Mouse (Mus musculus) cerebellum, adult 2 months (tissue): ENCODE results near the gene Btnl6. TPM values are rescaled to one million over a fixed set of nuclear protein-coding genes. Genes with fewer than 3 reads are reported as not detected.
"Not testable (repeated sequence)": the region's sequence is repeated elsewhere in the genome, so short reads cannot be mapped to it uniquely, and the experiment has no call there.

Experiments used
- DNase-seq, 2 experiments: peaks; one replicate each; pipeline ENCODE4 v3.0.0; 2021
- H3K27ac ChIP-seq: fragments of 200-500 bp; 2 replicates; pipeline ENCODE4 v1.5.1; 2012; ENCODE audit warnings: low read length, control low read depth, inconsistent platforms; ENCODE audit not compliant: insufficient read depth
- H3K27me3 ChIP-seq: fragments of 200-500 bp; 2 replicates; pipeline ENCODE4 v1.6.1; 2012; ENCODE audit warnings: inconsistent platforms, mild to moderate bottlenecking, low read length, moderate library complexity; ENCODE audit not compliant: control insufficient read depth, insufficient read depth
- H3K4me1 ChIP-seq: fragments of 200-500 bp; 2 replicates; pipeline ENCODE4 v1.6.1; 2011; ENCODE audit warnings: low read length; ENCODE audit not compliant: control insufficient read depth, insufficient read depth
- H3K4me3 ChIP-seq: fragments of 200-500 bp; replicated peaks from 2 replicates; pipeline ENCODE3; 2011; ENCODE audit warnings: mild to moderate bottlenecking, low read depth, low read length, control low read depth; ENCODE audit not compliant: insufficient read depth
- CTCF ChIP-seq: fragments of 200-500 bp; IDR thresholded peaks from 2 replicates; pipeline ENCODE4 v1.5.1; 2011; ENCODE audit warnings: low read depth, mild to moderate bottlenecking, control low read depth, low read length, moderate library complexity, borderline replicate concordance; ENCODE audit not compliant: insufficient read depth
- POLR2A ChIP-seq: fragments of 200-500 bp; IDR thresholded peaks from 2 replicates; pipeline ENCODE4 v1.6.1; 2011; ENCODE audit warnings: low read length, control low read depth, borderline replicate concordance; ENCODE audit not compliant: insufficient read depth
- WGBS: fragments of 180-500 bp; shearing (Covaris S2); methylation state at CpG from one replicate; pipeline ENCODE4 v1.1.7; 2018; 5-methylcytosine and 5-hydroxymethylcytosine counted together
- polyA plus RNA-seq: library from polyadenylated mRNA; depleted of rRNA; stranded (reverse); fragments of >200 nt; gene quantifications from 2 replicates; pipeline ENCODE4 v1.2.3, GENCODE M21; 2012

Btnl6 gene
- polyA plus RNA-seq, 1 experiment, result not detected

DNA sequence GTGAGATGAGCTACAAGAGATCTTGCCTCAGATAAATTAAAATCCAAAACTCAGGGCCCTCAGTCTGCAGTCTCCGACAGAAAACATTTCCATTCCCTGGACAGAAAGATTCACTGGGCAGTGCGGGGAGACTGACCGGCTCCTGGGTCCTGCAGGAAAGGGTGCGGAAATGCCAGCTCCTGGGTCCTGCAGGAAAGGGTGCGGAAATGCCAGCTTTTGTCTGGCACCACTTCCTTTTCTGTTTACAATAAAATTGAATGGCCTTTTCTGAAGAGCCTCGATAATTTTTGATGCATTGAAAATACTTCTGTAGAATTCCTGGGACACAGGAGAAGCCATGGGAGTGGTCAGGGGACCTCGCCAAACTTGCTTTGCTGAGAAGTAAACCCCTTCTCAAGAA, 42.0 kb upstream of the Btnl6 start:
- Histone ChIP-seq H3K27ac (no peak overlapping the region), H3K27me3 (no peaks in the 10 kb centered on the region), H3K4me1 (no peaks in the 10 kb centered on the region), H3K4me3 (no peak overlapping the region)
- DNase-seq, result no peak
- no peak for TF ChIP-seq POLR2A
- TF ChIP-seq CTCF, result no peak
- WGBS, result 81% methylated on average over 7 of the region's 7 CpGs

DNA sequence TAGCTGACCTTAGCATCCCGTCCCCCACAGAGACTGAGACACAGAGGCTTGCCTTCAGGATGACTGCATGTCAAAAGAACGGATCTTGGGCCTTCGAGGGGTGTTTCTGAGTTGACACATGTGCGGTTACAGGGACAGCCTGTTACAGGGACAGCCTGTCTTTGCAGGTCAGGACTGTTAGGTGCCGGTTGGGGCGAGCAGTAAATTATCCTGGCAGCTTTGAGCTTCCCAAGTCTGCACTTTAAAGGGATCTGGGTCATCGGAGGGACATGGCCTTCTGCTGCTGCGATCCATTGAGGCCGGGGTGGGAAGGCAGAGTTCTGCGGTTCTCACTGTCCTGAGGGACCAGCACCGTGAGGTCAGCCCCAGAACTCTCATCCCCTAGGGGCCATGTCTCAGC, 40.3 kb upstream of the Btnl6 start:
- no peaks in the 10 kb centered on the region for H3K4me1 ChIP-seq
- DNase-seq, result no peak
- no peak overlapping the region for H3K27ac ChIP-seq
- no peak overlapping the region for H3K4me3 ChIP-seq
- WGBS, result 72% methylated on average over 11 of the region's 11 CpGs
- TF ChIP-seq POLR2A, result no peak
- no peaks in the 10 kb centered on the region for H3K27me3 ChIP-seq

DNA sequence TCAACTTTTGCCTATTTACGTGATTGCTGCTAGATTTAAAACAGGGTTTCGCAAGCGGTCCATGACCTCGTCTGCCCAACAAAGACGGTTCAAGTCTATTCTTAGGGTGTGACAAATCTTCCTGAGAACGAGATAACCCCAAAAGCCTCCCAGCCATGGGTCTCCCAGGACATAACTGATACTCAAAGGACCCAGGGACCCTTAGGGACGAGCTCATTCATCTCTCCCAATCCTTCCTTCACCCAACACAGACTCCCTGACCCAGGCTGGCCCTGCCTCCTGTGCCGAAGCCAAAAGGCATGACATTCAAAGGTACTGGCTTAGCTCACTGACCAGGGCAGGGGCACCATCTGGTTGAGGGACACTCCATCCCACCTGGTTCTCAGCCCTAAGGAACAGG, 39.3 kb upstream of the Btnl6 start:
- Histone ChIP-seq H3K4me1 (no peaks in the 10 kb centered on the region), H3K27me3 (no peaks in the 10 kb centered on the region), H3K4me3 (no peak overlapping the region), H3K27ac (no peak overlapping the region)
- WGBS, result 85% methylated on average over 8 of the region's 8 CpGs
- no peak for DNase-seq
- TF ChIP-seq CTCF (no peak), POLR2A (no peak)

DNA sequence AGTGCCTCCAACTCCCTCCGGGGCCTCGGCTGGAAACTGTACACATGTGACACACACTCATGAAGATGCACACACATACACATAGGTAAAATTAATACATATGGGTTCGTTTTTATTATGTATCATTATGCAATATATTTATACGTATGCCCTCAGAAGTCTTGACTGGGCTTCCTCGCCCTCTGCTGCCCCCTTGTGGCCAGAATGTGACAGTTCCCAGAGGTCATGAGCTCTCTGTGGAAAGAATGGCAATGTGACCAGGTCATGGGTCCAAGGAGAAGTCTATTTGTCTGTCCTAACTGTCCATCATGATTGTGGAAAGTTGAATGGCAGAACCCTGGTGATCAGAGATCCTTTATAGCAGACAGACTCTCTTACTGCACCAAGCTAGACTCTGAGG, 38.3 kb upstream of the Btnl6 start:
- Histone ChIP-seq H3K27me3 (no peaks in the 10 kb centered on the region), H3K4me1 (no peaks in the 10 kb centered on the region), H3K4me3 (no peak overlapping the region), H3K27ac (no peak overlapping the region)
- 23% methylated on average over 5 of the region's 5 CpGs for whole genome bisulfite sequencing
- no peak for TF ChIP-seq POLR2A
- peak; percentile 81 for TF ChIP-seq CTCF
- DNase-seq, result peak; percentile 55 to 76

DNA sequence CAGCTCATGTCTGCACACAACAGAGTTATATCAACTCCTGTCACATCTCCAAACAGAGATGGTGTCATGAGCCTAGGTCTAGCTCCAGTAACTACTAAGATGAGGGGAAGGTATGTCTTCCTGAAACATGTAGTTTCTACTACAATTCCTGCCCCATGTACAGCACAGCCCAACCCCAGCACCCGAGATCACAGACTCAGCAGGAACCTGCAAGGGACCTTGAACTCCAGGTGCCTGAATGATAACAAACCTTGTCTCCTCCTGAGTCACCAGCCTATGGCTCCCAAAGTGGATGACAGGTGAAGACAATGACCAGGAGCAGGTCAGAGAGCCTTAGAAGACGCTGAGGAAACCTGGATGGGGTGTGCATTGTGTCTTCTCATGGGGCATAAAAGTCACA, 32.7 kb upstream of the Btnl6 start:
- Histone ChIP-seq H3K27me3 (no peaks in the 10 kb centered on the region), H3K4me3 (no peak overlapping the region), H3K4me1 (no peaks in the 10 kb centered on the region), H3K27ac (no peak overlapping the region)
- TF ChIP-seq POLR2A (no peak), CTCF (no peak)
- no peak for DNase-seq
- 74% methylated on average over 2 of the region's 2 CpGs for WGBS

DNA sequence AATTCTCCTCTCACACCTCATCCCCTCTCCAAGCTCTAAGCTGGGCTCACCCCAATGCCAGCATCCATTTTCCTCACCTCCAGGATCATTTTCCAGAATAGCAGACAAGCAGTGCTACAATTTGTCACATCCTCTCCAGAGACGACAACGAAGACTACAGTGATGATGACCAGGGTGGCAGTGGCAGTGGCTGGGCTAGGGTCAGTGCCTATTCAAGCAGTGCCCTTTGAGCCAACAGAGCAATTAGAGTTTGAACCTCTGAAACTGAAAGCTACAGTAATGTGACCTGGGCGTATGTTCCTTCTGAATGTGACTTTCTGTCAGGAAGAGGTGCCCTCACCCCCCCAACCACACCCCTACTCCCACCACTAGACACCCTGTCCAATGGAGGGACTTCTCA, 32.0 kb upstream of the Btnl6 start:
- H3K27me3 ChIP-seq, result no peaks in the 10 kb centered on the region
- TF ChIP-seq POLR2A (no peak), CTCF (no peak)
- DNase-seq, result no peak
- 92% methylated on average over 3 of the region's 3 CpGs for WGBS
- H3K27ac ChIP-seq, result no peak overlapping the region
- no peak overlapping the region for H3K4me3 ChIP-seq
- H3K4me1 ChIP-seq, result no peaks in the 10 kb centered on the region

DNA sequence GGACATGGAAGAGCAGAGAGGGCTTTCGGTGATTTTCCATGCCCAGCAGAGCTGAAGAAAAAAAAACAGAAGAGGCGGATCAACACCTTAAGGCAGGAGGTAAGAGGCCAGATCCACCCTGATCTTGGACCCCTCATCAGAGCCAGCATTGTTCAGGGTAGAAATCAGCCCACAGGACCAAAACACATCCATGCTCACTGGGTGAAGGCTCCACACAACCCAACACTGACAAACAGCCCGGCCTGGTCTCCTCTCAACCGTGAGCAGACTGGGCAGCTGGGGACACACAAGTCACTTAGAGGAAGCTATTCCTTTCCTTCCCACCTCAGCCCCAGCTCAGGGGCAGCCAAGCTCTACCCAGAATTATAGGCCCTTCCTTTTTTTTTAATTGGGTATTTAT, 30.4 kb upstream of the Btnl6 start:
- H3K4me3 ChIP-seq, result no peak overlapping the region
- 80% methylated on average over 4 of the region's 4 CpGs for WGBS
- H3K27me3 ChIP-seq, result no peaks in the 10 kb centered on the region
- no peak overlapping the region for H3K27ac ChIP-seq
- no peak for DNase-seq
- TF ChIP-seq CTCF (no peak), POLR2A (no peak)
- H3K4me1 ChIP-seq, result no peaks in the 10 kb centered on the region

DNA sequence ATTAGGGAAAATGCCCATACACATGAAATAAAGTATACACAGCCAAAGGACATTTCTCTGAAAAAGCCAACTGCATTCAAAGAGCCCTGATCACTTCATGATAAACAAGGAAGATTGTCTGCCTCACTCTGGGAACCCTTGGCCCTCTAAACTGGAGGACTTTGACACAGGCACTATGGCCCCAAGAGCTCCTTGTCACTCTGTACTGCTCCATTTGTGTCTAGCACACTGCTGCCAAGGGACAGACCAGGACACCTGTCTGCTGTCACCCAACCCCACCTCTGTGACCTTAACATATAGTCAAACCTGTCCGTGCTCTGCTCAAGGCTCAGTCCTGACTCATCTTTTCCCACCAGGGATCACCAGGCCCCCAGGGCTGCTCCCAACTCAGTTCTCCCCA, 29.6 kb upstream of the Btnl6 start:
- Histone ChIP-seq H3K27ac (no peak overlapping the region), H3K4me1 (no peaks in the 10 kb centered on the region), H3K27me3 (no peaks in the 10 kb centered on the region), H3K4me3 (no peak overlapping the region)
- WGBS, result 94% methylated on average over 1 of the region's 1 CpGs
- no peak for TF ChIP-seq CTCF
- TF ChIP-seq POLR2A, result no peak
- DNase-seq, result no peak

DNA sequence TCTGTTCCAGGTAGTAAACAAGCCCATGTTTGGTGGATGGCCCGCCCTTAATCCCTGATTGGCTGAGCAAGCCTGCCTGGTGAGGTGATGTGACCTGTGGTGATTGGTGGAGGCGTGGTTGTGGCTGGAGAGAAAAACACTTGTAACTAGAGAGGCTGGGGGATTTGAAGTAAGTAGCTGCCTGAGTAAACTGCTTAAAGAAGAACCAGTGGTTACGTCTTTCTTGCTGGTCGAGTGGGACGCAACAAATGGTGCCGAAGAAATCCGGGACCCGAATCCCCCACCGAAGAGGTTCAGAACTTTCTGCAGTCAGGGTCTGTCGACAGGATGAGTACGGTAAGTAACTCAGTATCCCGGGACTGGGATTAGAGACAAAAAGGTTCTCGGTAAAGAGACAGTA, 26.4 kb upstream of the Btnl6 start:
- H3K4me1 ChIP-seq, H3K27me3 ChIP-seq, H3K4me3 ChIP-seq, H3K27ac ChIP-seq, DNase-seq: not testable (repeated sequence)
- 93% methylated on average over 13 of the region's 13 CpGs for WGBS
